Mouse (Mus musculus): Measurements from ENCODE around the gene Gpr108.

The Gpr108 gene

GRCm38 (mm10) chr17:57256921-57257485 lies 8.8 kb upstream of the Gpr108 start:
- POLR2A ChIA-PET: interaction anchor here in 1 of 4 experiments (0.9 to 1.3 kb wide), 2 partner anchors 16 to 225 kb away, joined by 3 to 4 read pairs; no protein-coding TSS in a partner anchor
- CTCF ChIA-PET: no interaction called here

DNA sequence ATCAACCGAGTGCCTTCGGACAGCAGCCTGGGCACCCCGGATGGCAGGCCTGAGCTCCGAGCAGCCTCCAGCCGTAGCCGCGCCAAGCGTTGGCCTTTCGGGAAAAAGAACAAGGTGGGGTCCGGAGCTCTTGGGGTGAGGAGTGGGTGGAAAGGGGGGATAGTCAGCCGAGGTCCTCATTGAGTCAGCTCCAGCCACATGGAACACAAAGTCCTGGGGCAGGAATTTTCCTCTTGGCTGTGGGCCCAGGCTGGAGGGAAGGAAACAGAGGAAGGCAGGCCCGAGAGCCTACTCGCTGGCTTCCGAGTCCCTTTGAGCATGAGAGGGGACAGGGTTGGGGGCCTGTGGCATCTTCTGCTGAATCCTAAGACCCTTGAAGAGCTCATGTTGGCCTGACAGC lies 7.1 kb upstream of the Gpr108 start:
- POLR2A ChIA-PET: interaction anchor here in 3 of 4 experiments (0.6 to 1.3 kb wide), 4 partner anchors 18 to 786 kb away, joined by 3 to 4 read pairs (median 3); partner anchors contain the start of gene Alkbh7 (in 1 of the 3)

GRCm38 (mm10) chr17:57253306-57253705 lies 5.1 kb upstream of the Gpr108 start:
- POLR2A ChIA-PET: interaction anchor here in 1 of 4 experiments (0.8 to 3.1 kb wide), 5 partner anchors 8 to 79 kb away, joined by 3 to 16 read pairs (median 4); no protein-coding TSS in a partner anchor
- CTCF ChIA-PET: interaction anchor here in 1 of 4 experiments (0.9 kb wide), 1 partner anchor 256 kb away, joined by 3 read pairs; the partner anchor contains the start of gene Alkbh7

More for the DNA sequence above, 7.1 kb upstream of the Gpr108 start:
- CTCF ChIA-PET: no interaction called here

DNA sequence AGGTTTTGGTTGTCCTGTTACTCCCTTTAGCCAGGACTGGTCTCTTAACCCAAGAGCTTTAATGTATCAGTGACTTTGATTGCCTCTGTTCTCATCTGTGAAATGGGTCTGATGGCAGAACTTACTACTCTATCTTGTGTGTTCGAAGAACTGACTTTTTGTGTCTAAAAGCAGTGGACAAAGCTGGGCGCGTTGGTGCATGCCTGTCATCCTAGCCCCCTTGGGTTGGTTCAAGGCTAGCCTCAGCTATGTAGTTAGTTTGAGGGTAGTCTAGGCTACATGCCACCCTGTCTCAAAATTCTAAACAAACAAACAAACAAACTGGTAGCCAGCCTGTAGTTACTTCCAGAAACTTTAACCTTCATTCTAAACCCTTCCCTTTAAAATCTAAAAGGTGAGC lies 3.2 kb upstream of the Gpr108 start:
- ChIA-PET POLR2A (interaction anchor here in 2 of 4 experiments (0.5 to 3.9 kb wide), 6 partner anchors 8 to 490 kb away, joined by 3 to 16 read pairs (median 4); no protein-coding TSS in a partner anchor), CTCF (interaction anchor here in 2 of 4 experiments (0.6 kb wide), 2 partner anchors 49 to 256 kb away, joined by 3 to 6 read pairs; no protein-coding TSS in a partner anchor)

DNA sequence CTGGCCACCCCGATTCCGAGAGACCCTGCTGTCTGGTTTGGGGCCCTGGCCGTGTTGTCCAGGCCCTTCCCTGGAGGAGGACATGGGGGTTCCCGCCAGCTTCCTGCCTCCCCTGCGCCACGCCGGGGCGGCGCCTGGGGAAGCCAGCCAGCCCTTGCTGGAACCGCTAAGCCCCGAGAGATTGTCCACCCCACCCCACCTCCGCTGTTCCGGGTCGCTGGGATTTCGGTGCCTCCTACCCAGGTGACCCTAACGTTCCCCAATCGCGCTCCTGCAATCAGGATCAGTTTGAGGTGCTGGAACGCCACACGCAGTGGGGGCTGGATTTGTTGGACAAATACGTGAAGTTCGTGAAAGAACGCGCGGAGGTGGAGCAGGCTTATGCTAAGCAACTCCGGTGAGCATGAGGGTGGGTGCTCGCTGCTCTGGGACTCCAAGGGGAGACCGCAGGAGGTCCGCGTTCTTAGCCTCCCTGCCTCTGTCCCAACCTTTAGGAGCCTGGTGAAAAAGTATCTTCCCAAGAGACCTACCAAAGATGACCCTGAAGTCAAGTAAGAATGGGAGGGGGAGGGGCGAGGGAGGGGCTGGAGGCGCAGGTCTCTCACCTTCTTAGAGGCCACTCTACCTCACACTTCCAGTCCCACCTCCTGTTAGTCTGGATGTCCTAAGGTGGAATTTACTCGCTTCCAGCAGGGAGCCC lies 2.4 kb upstream of the Gpr108 start:
- CTCF ChIA-PET: interaction anchor here in 1 of 4 experiments (0.8 to 1.3 kb wide), 2 partner anchors 82 to 84 kb away, joined by 4 read pairs; no protein-coding TSS in a partner anchor
- POLR2A ChIA-PET: interaction anchor here in 2 of 4 experiments (0.5 to 3.9 kb wide), 10 partner anchors 8 to 489 kb away, joined by 3 to 16 read pairs (median 4); partner anchors contain the start of gene Khsrp (in 1 of the 2)

DNA sequence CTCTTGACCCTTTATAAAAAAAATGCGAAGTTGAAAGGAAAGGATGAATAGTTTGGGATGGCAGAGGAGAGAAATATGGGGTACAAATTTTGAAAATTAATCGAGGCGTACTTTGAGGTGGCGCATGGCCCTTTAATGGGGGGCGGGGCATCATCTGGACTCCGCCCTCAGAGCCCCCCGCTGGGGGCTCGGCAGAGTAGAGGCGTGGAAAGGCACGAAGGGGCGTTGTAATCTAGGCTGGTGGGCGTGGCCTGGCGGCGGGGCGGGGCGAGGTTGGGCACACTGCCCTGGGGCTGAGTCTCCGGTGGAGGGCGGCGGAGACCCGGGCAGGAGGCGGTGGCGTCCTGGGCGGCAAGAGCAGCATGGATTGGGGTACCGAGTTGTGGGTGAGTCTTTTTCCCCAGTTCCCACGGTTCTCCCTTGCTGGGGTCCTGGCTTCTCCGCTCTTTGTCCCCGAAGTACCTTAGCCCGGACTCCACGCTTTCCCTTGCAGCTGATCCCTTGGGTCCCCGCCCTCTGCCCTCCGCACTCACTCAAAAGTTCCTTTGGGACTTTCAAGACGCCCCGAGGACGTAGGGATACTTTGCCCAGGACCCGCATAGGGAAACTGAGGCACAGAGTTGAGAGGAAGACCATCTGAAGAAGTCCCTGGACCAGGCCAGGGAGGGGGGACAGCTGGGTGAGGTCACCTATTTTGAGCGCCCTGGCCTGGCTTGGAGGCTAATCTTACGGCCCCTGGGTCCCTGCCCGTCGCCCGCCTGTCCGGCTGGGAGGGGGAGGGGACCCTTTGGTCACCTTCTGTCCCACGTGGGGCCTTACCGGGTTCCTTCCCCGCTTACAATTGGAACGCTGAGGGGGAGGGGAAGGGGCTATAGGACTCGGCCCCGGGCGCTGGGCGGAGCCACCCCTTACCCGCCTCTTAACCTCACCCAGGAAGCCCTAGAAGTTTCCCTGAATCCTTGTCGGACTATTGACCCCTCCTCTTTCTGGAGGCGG lies 1.2 kb upstream of the Gpr108 start, which contains the start of gene Trip10:
TSS of gene Trip10 (plus strand) at position 270 of the 996 bp plus-strand sequence.
- ChIA-PET CTCF (interaction anchor here in 2 of 4 experiments (0.8 to 2.9 kb wide), 8 partner anchors 27 to 189 kb away, joined by 3 to 41 read pairs (median 6); no protein-coding TSS in a partner anchor), POLR2A (interaction anchor here in 2 of 4 experiments (0.6 to 3.9 kb wide), 12 partner anchors 10 to 487 kb away, joined by 3 to 17 read pairs (median 4); partner anchors contain the start of genes Khsrp (in 2 of the 2) and Alkbh7 (in 1 of the 2))

GRCm38 (mm10) chr17:57248771-57249170 lies 525 bp upstream of the Gpr108 start:
- POLR2A ChIA-PET: interaction anchor here (0.6 to 3.9 kb wide), 30 partner anchors 10 to 1170 kb away, joined by 3 to 30 read pairs (median 3); partner anchors contain the start of genes Khsrp (in 2 of the 4), Alkbh7 (in 1 of the 4), Clpp (in 1 of the 4) and Gm17949 (in 1 of the 4)
- CTCF ChIA-PET: interaction anchor here (0.6 to 2.9 kb wide), 29 partner anchors 13 to 251 kb away, joined by 3 to 41 read pairs (median 5); partner anchors contain the start of genes Khsrp (in 2 of the 4) and Alkbh7 (in 1 of the 4)

DNA sequence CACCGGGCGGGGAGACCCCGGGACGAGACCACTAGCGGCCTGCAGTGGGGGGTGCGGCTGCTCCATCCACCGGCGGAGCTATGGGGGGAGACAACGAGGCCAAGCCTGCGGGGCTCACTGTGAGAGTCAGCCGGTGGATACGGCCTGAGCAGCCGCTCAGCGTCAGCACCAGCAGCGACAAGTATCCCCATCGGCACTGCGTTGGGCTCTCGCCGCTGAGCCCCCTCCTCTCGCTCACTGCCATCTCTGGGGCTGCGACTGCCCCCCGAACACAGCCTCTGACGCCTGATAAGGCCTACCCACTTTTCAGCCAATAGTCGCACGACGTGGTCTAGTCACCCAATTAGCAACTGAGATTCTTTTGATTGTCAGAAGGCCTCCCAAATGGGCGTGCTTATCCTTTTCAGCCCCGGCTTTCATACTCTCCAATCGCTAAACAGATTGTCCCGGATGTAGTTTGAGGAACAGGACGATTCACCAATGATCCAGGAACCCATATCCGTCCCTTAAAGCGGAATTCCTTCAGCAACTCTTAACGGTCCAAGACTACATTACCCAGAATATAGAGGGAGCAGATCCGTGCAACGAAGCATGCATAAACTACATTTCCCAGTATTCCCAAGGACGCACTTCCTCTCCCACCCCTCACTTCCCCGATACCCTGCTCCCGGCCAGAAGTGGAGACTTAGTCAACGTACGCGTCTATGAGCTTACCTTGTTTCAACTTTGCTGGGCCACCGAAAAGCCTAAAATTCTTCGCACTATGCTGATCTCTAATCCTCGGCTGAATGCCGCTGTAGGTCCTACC lies 649 bp downstream of the Gpr108 start:
- ChIA-PET POLR2A (interaction anchor here (0.6 to 3.9 kb wide), 40 partner anchors 11 to 1357 kb away, joined by 3 to 30 read pairs (median 3); partner anchors contain the start of genes Alkbh7 (in 2 of the 4), Gm17949 (in 2 of the 4), Gtf2f1 (in 2 of the 4) and Khsrp (in 2 of the 4)), CTCF (interaction anchor here (0.5 to 2.9 kb wide), 33 partner anchors 12 to 420 kb away, joined by 3 to 41 read pairs (median 5); partner anchors contain the start of genes Khsrp (in 2 of the 4) and Alkbh7 (in 1 of the 4))

DNA sequence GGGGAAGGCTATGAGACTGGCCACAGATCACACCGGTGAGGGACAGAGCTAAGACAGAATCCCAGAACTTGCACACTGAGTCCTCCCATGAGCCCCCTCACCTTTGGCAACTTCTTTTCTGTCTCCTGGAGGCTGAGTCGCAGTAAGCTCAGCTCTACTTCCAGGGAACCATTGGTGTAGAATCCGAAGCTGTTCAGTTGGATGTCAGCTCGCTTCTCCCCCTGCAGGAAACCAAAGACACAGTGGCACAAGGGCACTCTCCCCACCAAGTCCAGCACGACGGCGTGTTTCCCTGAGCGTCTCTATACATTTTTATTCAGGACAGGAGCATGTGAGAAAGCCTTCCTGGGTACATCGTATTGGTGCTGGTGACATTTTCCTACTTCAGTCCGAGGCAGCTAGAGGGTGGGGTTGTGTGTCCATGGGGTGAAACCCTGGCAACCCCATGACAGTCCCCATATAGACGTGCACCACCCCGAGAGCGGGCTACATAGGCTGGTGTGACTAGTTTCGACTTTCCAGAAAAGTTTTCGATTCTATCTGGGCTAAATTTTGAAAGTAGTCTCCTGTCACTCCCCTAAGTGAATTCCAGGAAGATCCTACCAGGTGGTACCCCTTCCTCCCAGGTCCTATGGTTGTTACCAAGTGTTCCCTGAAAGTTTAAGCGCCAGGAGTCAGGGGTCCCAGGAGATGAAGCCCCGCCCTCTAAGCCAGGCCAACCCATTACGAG lies 1.4 kb downstream of the Gpr108 start:
- CTCF ChIA-PET: interaction anchor here in 3 of 4 experiments (0.5 to 2.9 kb wide), 9 partner anchors 29 to 150 kb away, joined by 3 to 41 read pairs (median 7); no protein-coding TSS in a partner anchor
- POLR2A ChIA-PET: interaction anchor here in 2 of 4 experiments (0.7 to 3.3 kb wide), 7 partner anchors 15 to 235 kb away, joined by 3 to 30 read pairs (median 3); partner anchors contain the start of genes Gm17949 (in 1 of the 2), Gtf2f1 (in 1 of the 2) and Khsrp (in 1 of the 2)

GRCm38 (mm10) chr17:57245311-57245929 lies 2.8 kb downstream of the Gpr108 start:
- ChIA-PET CTCF (no interaction called here), POLR2A (interaction anchor here in 1 of 4 experiments (0.7 kb wide), 1 partner anchor 17 kb away, joined by 4 read pairs; no protein-coding TSS in a partner anchor)

- ChIA-PET CTCF (no interaction called here), POLR2A (interaction anchor here in 2 of 4 experiments (0.7 to 0.9 kb wide), 2 partner anchors 21 to 233 kb away, joined by 3 read pairs; partner anchors contain the start of genes Gm17949 (in 1 of the 2) and Gtf2f1 (in 1 of the 2))
These were observed 4.4 kb downstream of the Gpr108 start for GRCm38 (mm10) chr17:57243650-57244370.

GRCm38 (mm10) chr17:57237181-57237580 lies 11.1 kb downstream of the Gpr108 start:
- POLR2A ChIA-PET: no interaction called here
- CTCF ChIA-PET: no interaction called here

DNA sequence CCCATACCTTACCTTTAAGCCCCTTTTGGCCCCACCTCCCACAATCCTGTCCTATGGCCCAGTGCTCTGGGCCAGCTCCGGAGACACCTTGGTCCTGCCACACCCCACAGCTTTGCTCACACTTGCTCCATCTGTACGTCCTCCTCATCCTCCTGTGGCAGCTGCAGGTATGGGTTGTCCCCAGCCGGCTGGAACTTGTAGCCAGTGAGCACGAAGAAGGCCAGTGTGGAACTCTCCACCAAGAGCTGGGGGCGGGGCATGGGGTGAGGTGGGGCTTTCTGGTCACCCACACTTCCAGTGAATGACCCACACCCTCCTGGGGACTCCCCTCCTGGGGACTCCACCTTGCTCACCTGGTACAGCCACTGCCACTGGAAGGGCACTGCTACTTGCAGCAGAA lies 12.4 kb downstream of the Gpr108 start:
- ChIA-PET CTCF (interaction anchor here in 3 of 4 experiments (0.6 to 1.5 kb wide), 5 partner anchors 12 to 424 kb away, joined by 3 to 8 read pairs (median 3); partner anchors contain the start of gene Gpr108 (in 1 of the 3)), POLR2A (interaction anchor here in 3 of 4 experiments (0.6 to 1.0 kb wide), 3 partner anchors 21 to 1877 kb away, joined by 3 read pairs; no protein-coding TSS in a partner anchor)

- CTCF ChIA-PET: interaction anchor here (1.2 to 2.2 kb wide), 5 partner anchors 14 to 101 kb away, joined by 3 to 8 read pairs (median 3); partner anchors contain the start of gene Gpr108 (in 2 of the 4)
- POLR2A ChIA-PET: interaction anchor here in 3 of 4 experiments (0.5 to 1.2 kb wide), 4 partner anchors 15 to 780 kb away, joined by 3 to 5 read pairs (median 3); partner anchors contain the start of gene Tnfsf9 (in 1 of the 3)
These were observed 13.9 kb downstream of the Gpr108 start for GRCm38 (mm10) chr17:57234254-57234928.
